Mouse (Mus musculus) T-helper 1 cell (primary cell): ENCODE data around the gene Wdr64.

Experiments
- in situ Hi-C: fragments of 300-600 bp; cut with MboI, MseI; formaldehyde crosslinking; loops from one replicate; pipeline ENCODE4 v1.15.1; 2025; ENCODE audit warnings: high pct_unique_total_duplicates

Wdr64 gene

DNA sequence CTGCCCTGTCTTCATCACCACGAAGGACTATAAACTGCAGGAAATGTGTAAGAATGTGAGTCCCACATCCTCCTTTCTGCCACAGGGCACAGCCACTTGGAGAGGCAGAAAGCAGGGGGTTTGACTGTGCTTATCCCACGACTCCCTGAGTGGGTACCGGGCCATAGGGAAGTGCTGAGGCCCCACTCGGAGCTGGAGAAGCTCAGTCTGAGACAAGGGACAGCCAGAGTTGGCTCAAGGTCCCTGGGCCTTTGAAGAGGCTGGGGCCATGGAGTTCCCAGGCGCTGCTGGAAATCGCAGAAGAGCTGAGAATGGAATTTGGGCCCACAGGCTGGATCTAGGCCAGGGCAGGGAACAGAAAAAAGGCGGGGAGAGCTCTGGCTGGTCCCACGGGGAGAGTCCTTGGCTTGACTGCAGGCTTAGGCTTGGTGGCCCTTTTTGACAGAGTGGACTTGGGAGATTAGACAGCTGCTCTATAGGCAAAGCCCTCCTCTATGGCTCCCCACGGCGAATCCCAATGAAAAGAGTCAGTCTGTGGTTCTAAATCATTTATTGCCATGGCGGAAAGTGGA, 14.0 kb downstream of the Wdr64 start:
- in situ Hi-C loops = no loop called here

DNA sequence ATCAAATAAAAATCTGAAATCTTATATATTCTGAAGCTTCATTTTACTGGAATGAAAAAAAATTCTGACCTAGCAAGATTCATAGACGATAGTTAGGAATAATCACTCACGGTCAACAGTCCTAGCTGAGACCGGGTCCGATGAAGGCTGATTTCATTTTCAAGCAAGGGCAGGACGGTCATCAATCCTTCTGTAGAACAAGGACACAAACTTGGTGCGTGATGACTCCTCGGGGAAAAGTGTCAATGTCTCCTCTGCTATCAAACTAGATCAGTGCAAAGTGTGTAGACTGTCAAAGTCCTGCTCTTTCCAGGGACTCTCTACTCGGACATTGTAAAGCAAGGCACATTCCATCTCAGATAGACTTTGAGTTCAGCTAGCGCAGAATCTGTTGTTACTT, 18.4 kb downstream of the Wdr64 start:
- in situ Hi-C loops = no loop called here

DNA sequence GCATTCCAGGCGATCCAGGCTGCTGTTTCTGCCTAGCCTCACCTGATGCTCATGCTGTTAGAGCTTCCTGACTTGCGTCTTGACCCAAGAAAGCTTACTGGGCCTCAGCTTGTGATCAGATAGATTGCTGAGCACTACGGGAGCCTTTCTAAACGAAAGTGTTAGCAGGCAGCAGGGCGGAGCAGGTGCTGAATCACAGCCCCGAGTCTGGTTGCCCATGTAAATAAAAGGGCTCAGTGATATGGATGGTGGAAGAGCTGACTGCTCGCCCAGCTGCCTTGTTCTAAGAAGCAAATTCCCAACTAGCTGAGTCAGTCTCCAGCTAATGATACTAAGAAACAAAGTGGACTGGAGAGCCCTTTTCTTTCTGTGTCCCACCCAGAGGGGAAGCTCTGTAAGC, 27.4 kb downstream of the Wdr64 start:
- in situ Hi-C loops = no loop called here

DNA sequence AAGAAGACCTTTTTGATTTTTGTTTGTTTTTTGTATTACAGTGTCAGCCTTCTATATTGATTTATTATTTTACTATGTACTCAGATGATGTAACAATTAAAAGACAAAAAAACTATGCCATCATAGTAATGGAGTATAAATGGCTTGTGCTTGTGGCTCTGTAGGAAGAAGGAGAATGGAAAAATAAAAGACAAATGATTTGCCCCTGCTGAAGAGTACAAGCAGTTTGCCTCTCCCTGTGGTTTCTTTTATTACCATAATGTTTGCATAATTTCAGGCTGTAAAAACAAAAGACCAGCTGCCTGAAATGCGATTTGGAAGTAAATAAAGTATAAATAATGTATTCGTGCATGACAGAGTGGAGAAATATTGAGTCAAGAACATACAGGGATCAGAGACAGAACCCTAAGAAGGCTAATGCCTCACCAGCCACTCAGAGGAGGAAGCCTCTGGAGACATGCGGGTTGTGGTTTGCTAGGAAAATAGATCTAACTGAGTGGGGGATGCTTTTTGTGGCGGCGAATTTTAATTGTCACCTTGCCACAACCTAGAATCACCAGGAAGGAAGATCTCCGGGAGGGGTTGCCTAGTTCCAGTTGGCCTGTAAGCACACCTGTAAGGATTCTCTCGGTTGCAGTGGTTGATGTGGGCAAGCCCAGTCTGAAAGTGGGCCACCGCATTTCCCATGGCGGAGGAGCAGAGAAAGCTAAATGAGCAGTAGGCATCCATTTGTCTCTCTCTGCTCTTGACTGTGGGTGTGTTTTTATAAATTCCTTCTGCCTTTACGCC, 56.4 kb downstream of the Wdr64 start:
- in situ Hi-C loops = no loop called here

- in situ Hi-C loops = no loop called here
Measured at GRCm38 (mm10) chr1:175794668-175795067, 96.3 kb downstream of the Wdr64 start.

DNA sequence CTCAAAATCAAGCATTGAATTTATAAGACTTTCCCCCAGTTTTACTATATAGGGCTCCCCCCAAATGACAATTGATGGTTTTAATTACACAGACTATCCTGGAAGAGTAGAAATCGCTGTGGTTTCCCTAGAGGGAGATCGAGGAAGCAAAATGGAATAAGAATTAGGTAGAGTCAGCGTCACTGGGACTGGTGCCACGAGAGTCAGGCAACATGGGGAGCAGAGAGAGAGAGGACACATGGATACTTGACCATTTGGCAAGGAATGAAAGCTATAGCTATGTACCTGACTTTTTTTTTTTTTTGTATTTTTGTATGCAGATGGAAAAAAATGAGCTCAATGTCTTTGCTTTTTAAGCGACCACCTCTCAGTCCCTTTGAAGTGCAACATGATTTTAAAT, 110.0 kb downstream of the Wdr64 start:
- in situ Hi-C loops = no loop called here

DNA sequence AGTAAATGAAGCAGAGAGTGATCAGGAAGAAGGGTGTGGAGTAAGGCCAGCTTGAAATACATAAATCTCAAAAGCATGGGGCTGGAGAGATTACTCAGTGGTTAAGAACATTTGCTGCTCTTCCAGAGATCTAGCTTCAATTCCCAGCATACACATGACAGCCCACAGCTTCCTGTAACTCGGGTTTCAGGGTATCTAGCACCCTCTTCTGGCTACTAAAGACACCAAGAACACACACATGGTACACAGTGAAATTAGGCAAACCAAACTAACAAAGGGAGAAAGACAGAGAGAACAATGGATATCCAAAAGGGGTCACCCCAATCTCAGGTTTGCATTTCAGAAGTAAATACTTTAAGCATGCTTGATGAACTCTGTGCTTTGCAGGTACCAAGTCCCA, 113.2 kb downstream of the Wdr64 start:
- in situ Hi-C loops = no loop called here

DNA sequence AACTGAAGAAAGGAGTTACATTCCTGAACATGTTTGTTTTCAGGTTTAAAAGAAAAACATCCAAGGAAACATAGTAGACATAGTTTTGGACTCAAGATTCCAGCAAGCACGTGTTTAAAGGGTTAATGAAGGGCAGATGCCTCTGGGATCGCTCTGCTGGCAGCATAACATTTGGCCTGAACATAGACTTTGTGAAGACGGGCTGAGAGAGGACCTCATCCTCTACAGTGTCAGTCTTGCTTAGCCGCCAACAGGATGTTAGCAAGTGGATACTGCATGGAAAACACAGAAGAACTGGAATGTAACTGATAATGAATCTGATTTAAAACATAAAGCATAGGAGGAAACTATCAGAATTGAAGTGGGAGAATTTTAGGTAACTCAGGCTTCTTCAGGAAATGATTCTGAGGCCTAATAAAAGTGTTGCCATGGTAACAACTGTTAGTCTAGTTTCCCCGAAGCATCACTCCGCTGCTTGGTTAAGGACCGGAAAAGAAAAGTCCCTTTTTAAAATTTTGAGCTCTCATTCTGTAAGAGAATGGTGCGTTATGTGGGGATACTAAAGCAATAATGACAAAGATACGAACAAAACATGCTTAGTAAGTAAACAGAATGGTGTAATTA, 125.5 kb downstream of the Wdr64 start:
- in situ Hi-C loops = no loop called here

GRCm38 (mm10) chr1:175828539-175828938, 130.1 kb downstream of the Wdr64 start:
- in situ Hi-C loops = no loop called here

- in situ Hi-C loops = no loop called here
Measured at GRCm38 (mm10) chr1:175829220-175829619, 130.8 kb downstream of the Wdr64 start.

GRCm38 (mm10) chr1:175855515-175855914, 157.1 kb downstream of the Wdr64 start:
- in situ Hi-C loops = no loop called here
